Mouse (Mus musculus): ENCODE measurements around the gene Tedc1. TPM values are rescaled to one million over a fixed set of nuclear protein-coding genes. Genes with fewer than 3 reads are reported as not detected.
A peak's percentile ranks its signal among the peaks of the same experiment; 100 is the strongest.

Gene Tedc1
- total RNA-seq, 2 experiments from 2014 or later, result 0.69 to 1.6 TPM

DNA sequence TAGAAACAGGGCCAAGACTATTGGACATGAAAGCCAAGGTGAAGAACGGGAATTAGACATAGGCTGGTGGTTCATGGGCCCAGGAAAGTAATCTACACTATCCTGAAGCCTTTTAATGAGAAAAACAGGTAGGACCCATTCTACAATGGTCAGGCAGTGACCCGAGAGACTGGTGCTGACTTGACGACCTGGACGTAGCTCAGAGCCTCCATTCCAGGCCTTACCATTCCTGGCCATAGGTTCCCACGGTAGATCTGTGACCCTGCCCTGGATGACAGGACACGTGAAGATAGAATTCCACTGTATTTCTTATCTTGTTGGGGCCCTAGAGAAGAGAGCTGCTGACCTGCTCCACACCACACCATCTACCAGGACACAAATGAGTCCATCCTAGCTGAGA lies 17.9 kb upstream of the Tedc1 start:
- intact Hi-C loops (cut with DNase I; ENCODE audit: low total_unique reads), result no loop called here
- DNase-seq, result no peak

DNA sequence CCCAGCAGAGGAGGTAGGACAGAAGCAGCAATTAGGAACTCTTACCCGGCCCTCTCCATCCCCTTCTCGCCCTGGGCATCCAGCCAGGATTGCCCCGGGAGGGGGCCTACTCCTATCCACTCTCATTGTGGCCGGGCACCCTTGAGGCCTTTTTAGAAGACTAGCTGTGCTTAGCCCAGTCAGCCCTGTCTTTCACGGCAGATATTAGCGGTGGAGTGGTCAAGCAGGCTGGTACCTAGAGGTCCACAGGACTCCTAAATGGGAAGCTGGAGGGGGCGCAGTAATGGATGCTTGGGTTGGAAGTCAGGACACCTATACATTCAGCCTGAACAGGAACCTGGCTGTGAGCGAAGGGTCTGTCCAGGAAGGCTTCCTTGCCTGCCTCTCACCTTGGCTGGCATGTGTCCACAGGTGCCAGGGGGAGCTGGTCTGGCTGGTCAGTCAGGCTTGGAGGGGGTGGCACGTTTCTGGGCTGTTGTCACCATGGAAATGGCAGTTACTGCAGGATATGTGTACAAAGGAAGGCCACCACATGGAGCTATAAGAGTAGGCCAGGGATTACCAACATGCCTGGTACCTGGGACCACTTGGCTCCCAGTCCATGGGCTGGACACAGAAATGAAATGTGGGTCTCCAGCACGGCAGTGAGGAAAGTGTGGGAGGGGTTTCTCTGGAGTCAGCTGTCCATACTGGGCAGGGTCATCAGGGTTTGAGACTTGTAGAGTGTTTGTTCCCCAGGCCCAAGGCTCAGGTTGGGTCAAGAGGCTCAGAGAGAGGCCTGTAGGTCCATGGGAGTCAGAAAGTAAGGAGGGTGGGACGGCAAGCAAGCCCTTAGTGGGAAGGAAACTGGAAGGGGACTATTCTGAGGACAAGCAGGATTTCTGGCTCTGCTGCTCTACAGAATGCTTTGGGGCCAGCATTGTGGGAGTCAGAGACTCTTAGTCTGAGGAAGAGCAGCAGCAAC lies 17.0 kb upstream of the Tedc1 start:
- DNase-seq, result no peak
- intact Hi-C loops (cut with DNase I; ENCODE audit: low total_unique reads), result no loop called here

DNA sequence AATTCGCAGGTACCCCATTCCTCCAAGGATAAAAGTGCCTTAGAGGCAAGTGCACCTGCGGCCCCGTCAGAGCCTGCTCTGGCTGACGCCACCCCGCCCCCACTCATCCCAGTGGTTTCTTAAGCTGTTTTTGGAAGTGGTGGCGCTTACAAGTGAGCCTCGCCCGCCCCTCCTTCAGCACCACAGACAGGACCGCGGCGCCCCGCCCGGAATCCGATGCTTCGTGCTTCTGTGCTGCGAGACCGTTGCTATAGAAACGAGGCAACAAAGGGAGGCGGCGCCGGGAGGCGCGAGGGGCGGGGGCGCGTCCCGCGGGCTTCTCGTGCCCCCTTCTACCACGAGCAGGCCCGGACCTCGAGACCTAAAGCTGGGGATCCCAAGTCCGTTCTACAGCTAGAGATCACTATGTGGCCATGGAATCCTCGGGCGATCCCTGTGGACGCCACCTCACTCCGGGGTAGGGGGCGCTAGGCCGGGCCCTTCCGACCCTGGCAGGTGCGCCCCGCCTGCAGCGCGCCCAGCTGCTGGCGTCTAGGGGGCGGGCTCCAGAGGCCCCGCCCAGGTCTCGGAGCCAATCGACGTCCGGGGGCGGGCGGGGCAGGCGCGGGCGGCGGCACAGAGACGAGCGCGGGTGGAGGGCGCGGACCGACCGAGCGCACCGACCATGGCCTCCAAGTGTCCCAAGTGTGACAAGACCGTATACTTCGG lies 16.2 kb upstream of the Tedc1 start, which contains the start of gene Crip2:
Gene Crip2, plus strand, starts transcription at position 329 of the 708 bp plus-strand sequence.
- intact Hi-C loops (cut with DNase I; ENCODE audit: low total_unique reads), result no loop called here

DNA sequence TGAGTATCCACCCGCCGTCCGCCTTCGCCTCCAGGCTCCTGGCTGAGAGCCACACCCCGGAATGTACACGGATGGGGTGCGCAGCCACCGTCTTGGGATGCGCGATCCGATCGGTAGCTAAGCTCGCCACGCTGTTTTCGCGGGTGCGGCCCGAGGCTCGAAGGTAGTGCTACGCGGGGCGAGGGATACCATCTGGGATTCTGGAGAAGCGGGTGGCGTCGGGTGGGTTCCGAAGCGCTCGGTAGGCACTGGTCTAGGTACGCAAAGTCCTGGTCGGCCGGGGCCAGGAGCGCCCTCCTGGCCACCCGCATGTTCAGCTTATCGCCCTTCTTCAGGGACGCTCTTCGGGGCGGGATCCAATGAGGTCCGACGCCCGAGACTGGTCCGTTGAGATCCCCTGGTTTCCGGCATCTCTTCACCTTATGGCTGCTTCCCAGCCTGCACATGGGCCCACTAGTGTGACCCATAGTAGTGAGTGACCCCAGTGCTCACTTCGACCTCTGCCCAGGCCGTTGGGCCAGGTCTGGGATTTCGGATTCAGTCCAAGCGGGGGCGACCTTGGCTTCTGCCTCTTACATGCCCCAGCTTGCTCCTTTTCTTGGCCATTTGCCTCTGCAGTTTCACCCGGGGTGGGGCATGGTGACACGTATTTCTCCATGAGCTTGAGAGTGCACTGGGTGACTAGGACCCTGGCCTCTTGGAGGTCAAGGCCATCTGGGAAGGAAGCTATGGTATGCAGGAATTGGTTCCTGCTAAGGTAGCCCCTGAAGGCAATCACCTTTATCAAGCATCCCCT lies 15.4 kb upstream of the Tedc1 start:
- DNase-seq, result peak; percentile 40
- intact Hi-C loops (cut with DNase I; ENCODE audit: low total_unique reads), result no loop called here

More for the DNA sequence above, 16.2 kb upstream of the Tedc1 start, which contains the start of gene Crip2:
- peak; percentile 87 for DNase-seq

GRCm38 (mm10) chr12:113141531-113141973 lies 14.7 kb upstream of the Tedc1 start:
- intact Hi-C loops (cut with DNase I; ENCODE audit: low total_unique reads), result no loop called here
- peak; percentile 63 for DNase-seq

GRCm38 (mm10) chr12:113142021-113142975 lies 13.9 kb upstream of the Tedc1 start:
- intact Hi-C loops (cut with DNase I; ENCODE audit: low total_unique reads), result no loop called here
- peak; percentile 82 for DNase-seq

DNA sequence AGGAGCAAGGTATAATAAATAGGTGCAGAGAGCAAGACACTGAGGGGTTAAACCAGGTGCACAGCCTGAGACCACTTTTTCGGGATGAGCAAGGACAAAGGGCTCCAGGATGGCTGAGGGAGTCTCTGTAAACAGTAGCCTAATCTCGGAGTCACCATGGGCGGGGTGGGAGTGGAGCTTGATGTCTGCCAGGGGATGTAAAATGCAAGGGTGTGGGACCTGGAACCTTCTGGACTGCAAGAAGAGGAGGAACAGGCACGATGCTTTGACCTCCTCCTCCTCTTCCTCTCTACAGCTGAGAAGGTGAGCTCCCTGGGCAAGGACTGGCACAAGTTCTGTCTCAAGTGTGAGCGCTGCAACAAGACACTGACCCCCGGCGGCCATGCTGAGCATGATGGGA lies 13.1 kb upstream of the Tedc1 start:
- DNase-seq, result no peak
- intact Hi-C loops (cut with DNase I; ENCODE audit: low total_unique reads), result no loop called here

DNA sequence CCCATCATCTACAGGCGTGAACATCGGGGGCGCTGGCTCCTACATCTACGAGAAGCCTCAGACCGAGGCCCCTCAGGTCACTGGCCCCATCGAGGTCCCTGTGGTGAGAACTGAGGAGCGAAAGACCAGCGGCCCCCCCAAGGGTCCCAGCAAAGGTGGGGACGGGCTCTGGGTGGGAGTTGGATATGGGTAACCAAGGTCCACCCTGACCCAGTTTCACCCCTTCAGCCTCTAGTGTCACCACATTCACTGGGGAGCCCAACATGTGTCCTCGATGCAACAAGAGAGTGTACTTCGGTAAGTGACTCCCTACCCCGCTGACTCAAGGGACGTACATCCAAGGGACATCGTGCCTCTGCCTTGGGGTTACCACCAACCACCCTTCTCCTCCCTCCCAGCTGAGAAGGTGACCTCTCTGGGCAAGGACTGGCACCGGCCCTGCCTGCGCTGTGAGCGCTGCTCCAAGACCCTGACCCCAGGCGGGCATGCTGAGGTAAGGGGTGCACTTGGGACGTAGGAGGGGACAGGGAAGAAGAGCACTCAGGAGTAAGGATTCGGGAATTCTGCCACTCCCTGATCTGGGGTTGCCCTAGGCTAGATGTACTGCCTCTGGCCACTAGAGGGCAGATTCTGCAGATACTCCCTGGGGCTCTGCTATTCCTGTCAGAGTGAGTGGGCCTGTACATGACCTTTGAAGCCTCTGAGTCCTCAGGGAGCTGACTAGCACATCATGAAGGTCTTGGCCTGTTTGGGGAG lies 12.0 kb upstream of the Tedc1 start:
- intact Hi-C loops (cut with DNase I; ENCODE audit: low total_unique reads), result no loop called here
- DNase-seq, result peak; percentile 41

GRCm38 (mm10) chr12:113144886-113145285 lies 11.3 kb upstream of the Tedc1 start:
- intact Hi-C loops (cut with DNase I; ENCODE audit: low total_unique reads), result no loop called here
- no peak for DNase-seq

- intact Hi-C loops (cut with DNase I; ENCODE audit: low total_unique reads), result no loop called here
- DNase-seq, result no peak
Measured at GRCm38 (mm10) chr12:113145591-113145990, 10.6 kb upstream of the Tedc1 start.

DNA sequence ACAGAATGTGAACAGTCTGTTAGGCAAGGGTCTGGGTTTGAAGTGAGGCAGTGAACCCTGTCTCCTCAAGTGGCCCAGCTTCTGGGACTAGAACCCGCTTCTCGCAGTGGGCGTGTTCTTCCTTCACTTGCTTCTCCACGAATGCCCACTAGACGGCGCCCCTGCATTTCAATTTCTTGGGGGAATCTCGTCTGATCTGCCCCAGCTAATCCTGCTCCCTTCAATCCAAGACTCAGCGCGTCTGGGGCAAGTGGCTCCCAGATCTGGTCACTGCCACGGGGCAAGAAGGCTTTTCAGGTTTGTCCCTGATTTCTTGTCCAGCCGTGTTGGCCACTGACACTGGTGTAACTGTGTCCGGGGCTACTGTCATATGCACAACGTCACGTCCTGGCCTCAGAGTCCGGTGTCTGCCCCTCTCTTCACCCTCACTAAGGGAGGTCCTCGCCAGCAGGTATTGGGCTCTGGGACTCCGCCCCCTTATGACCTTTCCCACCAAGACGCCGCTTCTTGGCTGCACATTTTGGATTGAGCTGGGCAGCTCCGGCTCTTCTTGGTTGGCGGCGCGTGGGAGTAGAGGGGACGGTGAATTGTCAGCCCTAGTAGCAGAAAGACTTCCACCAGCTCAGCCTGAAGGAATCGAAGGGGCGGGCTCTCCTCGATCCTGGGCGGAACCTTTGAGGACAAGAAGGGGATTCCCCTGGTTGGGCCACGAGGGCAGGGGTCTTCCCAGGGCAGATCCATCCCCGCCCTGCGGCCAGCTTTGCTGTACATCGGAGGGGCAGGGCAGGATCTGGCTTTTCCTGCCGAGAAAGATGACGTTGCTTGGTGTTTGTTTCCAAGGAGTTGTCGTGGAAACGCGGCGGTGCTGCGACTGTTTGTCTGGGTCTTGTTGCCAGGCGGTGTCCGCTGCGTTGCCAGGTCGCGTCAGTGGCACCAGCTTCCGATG lies 9.8 kb upstream of the Tedc1 start, which contains the start of gene Crip1:
Gene Crip1, plus strand, starts transcription at position 205 of the 946 bp plus-strand sequence.
- DNase-seq, result peak; percentile 83
- intact Hi-C loops (cut with DNase I; ENCODE audit: low total_unique reads), result no loop called here

DNA sequence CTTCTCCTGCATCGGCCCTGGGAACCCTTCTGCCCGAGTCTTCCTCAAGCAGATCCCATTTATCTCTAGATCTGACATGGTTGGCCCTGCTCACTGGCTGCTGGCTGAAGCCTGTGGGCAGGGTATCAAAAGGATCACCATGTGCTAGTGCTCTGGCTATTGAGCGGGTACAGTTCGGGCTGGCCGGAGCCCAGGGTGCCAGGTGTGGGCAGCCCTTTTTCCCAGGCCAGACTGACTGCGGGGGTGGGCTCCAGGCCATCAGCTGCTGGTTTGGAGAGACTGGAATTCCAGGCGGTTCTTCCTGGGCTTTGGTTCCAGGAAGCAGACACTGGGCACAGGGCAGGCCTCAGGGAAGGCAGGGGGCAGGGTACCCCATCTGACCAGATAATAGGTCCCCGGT lies 8.7 kb upstream of the Tedc1 start:
- DNase-seq, result peak; percentile 79
- intact Hi-C loops (cut with DNase I; ENCODE audit: low total_unique reads), result no loop called here

DNA sequence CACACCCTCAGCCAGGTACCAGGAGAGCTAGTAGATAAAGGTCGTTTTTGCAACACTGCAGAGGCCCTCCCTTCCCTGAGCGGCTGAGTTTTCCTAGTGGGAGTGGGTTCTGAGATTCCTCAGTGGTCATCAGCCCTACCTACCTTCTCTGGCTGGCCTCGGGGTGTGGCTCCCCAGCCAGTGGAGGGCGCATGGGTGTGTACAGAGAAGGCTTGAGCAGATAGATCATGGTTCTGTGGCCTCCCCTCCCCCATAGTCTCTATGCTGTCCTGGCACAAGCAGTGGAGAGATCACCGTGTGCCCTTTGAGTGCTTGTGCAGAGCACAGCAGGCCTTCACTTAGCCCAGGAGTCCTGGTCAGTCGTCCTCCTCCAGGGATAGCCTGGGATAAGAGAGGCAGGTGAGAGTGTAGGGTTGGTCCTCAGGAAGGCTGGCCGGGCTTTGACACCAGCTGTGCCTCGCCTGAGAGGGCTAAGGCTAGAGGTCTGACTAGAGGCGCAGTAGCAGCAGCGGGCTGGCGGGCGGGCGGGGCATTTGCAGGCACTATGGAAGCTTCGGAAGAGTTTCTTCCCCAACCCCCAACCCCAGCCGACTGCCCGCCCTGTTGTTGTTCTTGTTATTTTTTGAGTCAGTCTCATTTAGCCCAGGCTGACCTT lies 7.7 kb upstream of the Tedc1 start:
- peak; percentile 57 for DNase-seq
- intact Hi-C loops (cut with DNase I; ENCODE audit: low total_unique reads), result no loop called here

DNA sequence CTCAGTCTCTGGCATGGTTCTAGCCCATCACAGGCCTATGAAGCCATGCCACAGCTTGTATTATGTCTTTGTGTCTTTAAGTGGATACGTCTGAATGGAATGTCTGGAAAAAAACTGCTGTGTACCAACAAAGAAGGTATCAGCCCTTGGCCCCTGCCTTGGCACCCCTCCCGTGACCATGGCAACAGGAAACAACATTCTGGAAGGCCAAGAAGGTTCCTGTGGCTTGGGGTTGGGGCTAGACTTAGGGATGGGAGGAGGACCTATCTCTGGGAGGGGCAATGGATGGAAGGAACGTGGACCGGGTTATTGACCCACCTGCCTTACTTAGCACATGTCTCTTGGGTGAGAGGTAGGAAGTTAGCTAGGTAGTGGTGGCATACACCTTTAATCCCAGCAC lies 6.9 kb upstream of the Tedc1 start:
- DNase-seq, result no peak
- intact Hi-C loops (cut with DNase I; ENCODE audit: low total_unique reads), result no loop called here

- intact Hi-C loops (cut with DNase I; ENCODE audit: low total_unique reads), result no loop called here
- DNase-seq, result no peak
Measured at GRCm38 (mm10) chr12:113149896-113150295, 6.3 kb upstream of the Tedc1 start.

- intact Hi-C loops (cut with DNase I; ENCODE audit: low total_unique reads), result no loop called here
- DNase-seq, result no peak
Measured at GRCm38 (mm10) chr12:113150591-113150990, 5.6 kb upstream of the Tedc1 start.

All from gastrocnemius, postnatal 14 days (tissue).